Mouse (Mus musculus) cerebellum, adult 2 months (tissue): ENCODE measurements at regions not wholly inside any gene's neighbourhood (a gene's known extent, or its start where the extent isn't known, plus 50 kb on each side); places are given as distances from the start of the nearest gene placed in this dataset.
"Not testable (repeated sequence)": the region's sequence is repeated elsewhere in the genome, so short reads cannot be mapped to it uniquely, and the experiment has no call there.

Experiments
- DNase-seq, 2 experiments: peaks; one replicate each; pipeline ENCODE4 v3.0.0; 2021
- H3K27ac ChIP-seq: fragments of 200-500 bp; 2 replicates; pipeline ENCODE4 v1.5.1; 2012; ENCODE audit warnings: low read length, control low read depth, inconsistent platforms; ENCODE audit not compliant: insufficient read depth
- H3K27me3 ChIP-seq: fragments of 200-500 bp; 2 replicates; pipeline ENCODE4 v1.6.1; 2012; ENCODE audit warnings: inconsistent platforms, mild to moderate bottlenecking, low read length, moderate library complexity; ENCODE audit not compliant: control insufficient read depth, insufficient read depth
- H3K4me1 ChIP-seq: fragments of 200-500 bp; 2 replicates; pipeline ENCODE4 v1.6.1; 2011; ENCODE audit warnings: low read length; ENCODE audit not compliant: control insufficient read depth, insufficient read depth
- H3K4me3 ChIP-seq: fragments of 200-500 bp; replicated peaks from 2 replicates; pipeline ENCODE3; 2011; ENCODE audit warnings: mild to moderate bottlenecking, low read depth, low read length, control low read depth; ENCODE audit not compliant: insufficient read depth
- CTCF ChIP-seq: fragments of 200-500 bp; IDR thresholded peaks from 2 replicates; pipeline ENCODE4 v1.5.1; 2011; ENCODE audit warnings: low read depth, mild to moderate bottlenecking, control low read depth, low read length, moderate library complexity, borderline replicate concordance; ENCODE audit not compliant: insufficient read depth
- POLR2A ChIP-seq: fragments of 200-500 bp; IDR thresholded peaks from 2 replicates; pipeline ENCODE4 v1.6.1; 2011; ENCODE audit warnings: low read length, control low read depth, borderline replicate concordance; ENCODE audit not compliant: insufficient read depth
- WGBS: fragments of 180-500 bp; shearing (Covaris S2); methylation state at CpG from one replicate; pipeline ENCODE4 v1.1.7; 2018; 5-methylcytosine and 5-hydroxymethylcytosine counted together

GRCm38 (mm10) chr2:123655551-123655950, 434.2 kb upstream of the Sema6d start:
- no peak for TF ChIP-seq POLR2A
- TF ChIP-seq CTCF, result no peak

GRCm38 (mm10) chr2:123688290-123689030, 401.3 kb upstream of the Sema6d start:
- no peaks in the 10 kb centered on the region for H3K27me3 ChIP-seq
- no peak for TF ChIP-seq CTCF
- TF ChIP-seq POLR2A, result no peak
- 77% methylated on average over 4 of the region's 4 CpGs for WGBS
- no peak for DNase-seq
- no peak overlapping the region for H3K27ac ChIP-seq
- no peaks in the 10 kb centered on the region for H3K4me1 ChIP-seq
- H3K4me3 ChIP-seq, result no peak overlapping the region

More at GRCm38 (mm10) chr2:123655551-123655950, 434.2 kb upstream of the Sema6d start:
- DNase-seq, result no peak
- Histone ChIP-seq H3K27ac (no peak overlapping the region), H3K4me1 (no peaks in the 10 kb centered on the region), H3K27me3 (no peaks in the 10 kb centered on the region), H3K4me3 (no peak overlapping the region)
- WGBS, result 29% methylated on average over 1 of the region's 1 CpGs

DNA sequence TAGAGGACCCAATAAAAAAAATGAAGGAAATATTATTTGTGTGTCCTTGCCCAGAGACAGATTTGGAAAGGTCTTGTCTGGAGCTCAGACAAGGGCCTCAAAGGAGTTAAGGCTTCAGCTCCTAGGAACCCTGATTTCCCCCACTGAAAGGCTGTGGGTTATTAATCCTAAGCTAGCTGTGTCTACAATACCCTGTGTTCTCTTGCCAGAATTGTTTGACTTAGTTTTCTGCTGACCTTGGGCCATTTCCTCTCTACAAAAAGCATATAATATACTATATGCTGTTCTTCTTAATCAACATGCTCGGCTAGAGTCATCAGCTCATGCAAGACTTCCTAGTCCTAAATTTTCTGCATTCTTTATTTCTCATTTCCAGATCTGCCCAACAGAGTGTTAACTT, 400.0 kb upstream of the Sema6d start:
- Histone ChIP-seq H3K27me3 (no peaks in the 10 kb centered on the region), H3K4me3 (no peak overlapping the region), H3K27ac (no peak overlapping the region), H3K4me1 (no peaks in the 10 kb centered on the region)
- no peak for TF ChIP-seq CTCF
- no peak for TF ChIP-seq POLR2A
- no peak for DNase-seq
- 85% methylated on average over 1 of the region's 1 CpGs for WGBS

DNA sequence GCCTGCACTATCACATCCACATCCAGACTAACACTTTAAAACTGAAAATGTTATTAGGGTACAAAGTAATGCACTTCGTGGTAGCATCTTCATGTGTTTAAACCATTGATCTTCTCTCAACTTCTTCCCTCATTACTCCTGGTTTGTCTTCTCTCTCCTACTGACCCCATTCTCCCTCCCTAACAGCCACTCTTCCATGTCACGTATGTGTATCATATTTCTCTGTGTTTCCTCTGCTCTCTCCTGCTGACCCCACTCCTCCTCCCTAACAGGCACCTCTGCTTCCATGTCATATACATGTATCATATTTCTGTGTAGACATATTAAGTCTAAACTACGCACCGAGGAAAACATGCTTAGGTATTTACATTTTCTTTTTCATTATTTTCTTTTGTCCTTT, 350.1 kb upstream of the Sema6d start:
- no peak for DNase-seq
- TF ChIP-seq POLR2A (no peak), CTCF (no peak)
- 86% methylated on average over 4 of the region's 4 CpGs for WGBS
- Histone ChIP-seq H3K27ac (no peak overlapping the region), H3K27me3 (no peaks in the 10 kb centered on the region), H3K4me1 (no peaks in the 10 kb centered on the region), H3K4me3 (no peak overlapping the region)

- Histone ChIP-seq H3K27me3 (no peaks in the 10 kb centered on the region), H3K27ac (no peak overlapping the region), H3K4me1 (no peaks in the 10 kb centered on the region), H3K4me3 (no peak overlapping the region)
- 84% methylated on average over 6 of the region's 6 CpGs for WGBS
- no peak for DNase-seq
- TF ChIP-seq POLR2A (no peak), CTCF (no peak)
Measured at GRCm38 (mm10) chr2:123740541-123740940, 349.2 kb upstream of the Sema6d start.

DNA sequence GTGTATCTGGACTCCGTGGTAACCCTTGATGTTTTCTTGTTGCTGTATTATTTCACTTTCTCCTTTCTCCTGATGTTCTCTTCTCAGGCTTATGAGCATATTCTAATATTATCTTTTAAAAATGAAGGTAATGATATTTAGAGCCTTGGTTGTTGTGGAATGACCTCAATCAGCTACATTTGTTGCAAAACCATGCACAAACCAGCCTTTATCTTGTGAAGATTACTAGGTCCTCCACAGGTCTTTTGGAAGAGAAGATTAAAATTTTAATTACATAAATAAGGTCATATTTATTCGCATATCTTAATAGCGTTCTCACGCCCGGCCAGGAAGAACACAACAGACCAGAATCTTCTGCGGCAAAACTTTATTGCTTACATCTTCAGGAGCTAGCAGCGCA, 335.5 kb upstream of the Sema6d start:
- DNase-seq, result no peak
- Histone ChIP-seq H3K4me1 (no peaks in the 10 kb centered on the region), H3K4me3 (peak overlapping the region; percentile 42), H3K27me3 (no peaks in the 10 kb centered on the region), H3K27ac (no peak overlapping the region)
- WGBS, result 53% methylated on average over 7 of the region's 7 CpGs
- TF ChIP-seq CTCF (no peak), POLR2A (no peak)

DNA sequence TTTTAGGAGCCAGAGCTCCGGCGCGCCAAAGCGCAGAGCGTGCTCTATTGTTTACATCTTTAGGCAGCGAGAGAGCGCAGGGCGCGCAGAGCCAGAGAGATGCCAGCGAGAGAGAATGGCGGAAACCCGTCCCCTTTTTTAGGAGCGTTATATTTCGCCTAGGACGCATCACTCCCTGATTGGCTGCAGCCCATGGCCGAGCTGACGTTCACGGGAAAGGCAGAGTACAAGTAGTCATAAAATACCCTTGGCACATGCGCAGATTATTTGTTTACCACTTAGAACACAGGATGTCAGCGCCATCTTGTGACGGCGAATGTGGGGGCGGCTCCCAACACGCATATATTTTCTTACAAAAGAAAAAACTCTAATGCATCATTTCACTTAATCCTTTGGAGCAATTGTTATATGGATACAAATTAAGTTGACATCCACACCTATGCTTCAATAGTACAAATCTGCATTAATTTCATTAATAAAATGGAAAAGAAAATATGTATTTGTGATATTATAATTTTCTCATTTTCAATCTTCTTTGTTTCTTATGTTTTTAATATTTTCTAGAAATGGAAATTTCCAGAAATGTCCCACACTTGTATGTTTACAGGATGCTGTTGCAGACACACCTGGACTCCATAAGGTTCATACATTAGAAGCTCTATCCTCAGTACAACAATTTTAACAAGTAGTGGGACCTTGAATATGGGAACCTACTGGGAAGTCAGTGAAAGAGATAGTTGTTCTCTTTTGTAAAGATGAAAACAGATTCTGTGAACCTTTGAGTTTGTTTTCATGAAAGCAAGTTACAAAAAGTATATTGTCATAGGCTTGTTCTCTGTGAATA, 334.9 kb upstream of the Sema6d start:
- H3K4me1 ChIP-seq, H3K27me3 ChIP-seq, H3K27ac ChIP-seq, H3K4me3 ChIP-seq, DNase-seq: not testable (repeated sequence)
- 45% methylated on average over 21 of the region's 24 CpGs for WGBS

GRCm38 (mm10) chr2:123799226-123799786, 290.5 kb upstream of the Sema6d start:
- H3K27ac ChIP-seq, result no peak overlapping the region
- 32% methylated on average over 3 of the region's 3 CpGs for WGBS
- H3K27me3 ChIP-seq, result no peaks in the 10 kb centered on the region
- DNase-seq, result no peak
- H3K4me3 ChIP-seq, result no peak overlapping the region
- no peak for TF ChIP-seq POLR2A
- TF ChIP-seq CTCF, result no peak
- no peaks in the 10 kb centered on the region for H3K4me1 ChIP-seq
